In genomic region chr19:41263630-41264295, GRCm38 (mm10) we compare ENCODE assay signal across 8 mouse cellular contexts. TPM values are rescaled to one million over a fixed set of nuclear protein-coding genes. Genes with fewer than 3 reads are reported as not detected.
A peak's percentile ranks its signal among the peaks of the same experiment; 100 is the strongest.
DNase-seq lines count a peak whose midpoint lies in the region; ATAC-seq and TF ChIP-seq lines count a peak whose summit lies in the region.

Gene Tm9sf3, minus strand, starts transcription at chr19:41263997.

- TF ChIP-seq POLR2A in MEL (IDR thresholded peaks at IDR 0.05; ENCODE audit: control insufficient read depth in 1 of 2, insufficient read depth in 1 of 2, low read depth in 1 of 2, low read length in 2 of 2, poor library complexity in 1 of 2), result peak; percentile 85 to 89
- TF ChIP-seq POLR2A in cerebellum, adult 2 months (IDR thresholded peaks at IDR 0.05; ENCODE audit: borderline replicate concordance, insufficient read depth, low read length), result peak; percentile 73

- peak within 1 kb of the TSS; percentile 88 for H3K27ac ChIP-seq in MEL (ENCODE audit: control insufficient read depth, low read depth, low read length)
- peak within 1 kb of the TSS; percentile 88 for H3K27ac ChIP-seq in cerebellum, adult 2 months (ENCODE audit: insufficient read depth, low read length)
- H3K27ac ChIP-seq in lung, postnatal 0 days (ENCODE audit: low read length), result peak within 1 kb of the TSS; percentile 99

- H3K36me3 ChIP-seq in MEL (ENCODE audit: control insufficient read depth in 1 of 2, insufficient read depth in 2 of 2, low read length in 2 of 2), result peaks cover 0 to 32% of the 10 kb centered on the region in 2 experiments; a peak in 2 of 4 replicates
- no peaks in the 10 kb centered on the region for H3K36me3 ChIP-seq in lung, postnatal 0 days (ENCODE audit: insufficient read depth, low read length)

- peaks cover 6 to 16% of the 10 kb centered on the region in 2 experiments for H3K4me1 ChIP-seq in MEL (ENCODE audit: control insufficient read depth in 1 of 2, insufficient read depth in 2 of 2, low read length in 2 of 2)
- peaks cover 11% of the 10 kb centered on the region for H3K4me1 ChIP-seq in cerebellum, adult 2 months (ENCODE audit: control insufficient read depth, insufficient read depth, low read length)
- peaks cover 5% of the 10 kb centered on the region for H3K4me1 ChIP-seq in lung, postnatal 0 days (ENCODE audit: insufficient read depth, low read depth, low read length)

- peak within 1 kb of the TSS; percentile 81 for H3K4me2 ChIP-seq in lung, postnatal 0 days (replicated peaks; ENCODE audit: low read depth, low read length)

- peak within 1 kb of the TSS; percentile 73 to 100 for H3K4me3 ChIP-seq in MEL (ENCODE audit: control insufficient read depth in 1 of 2, insufficient read depth in 1 of 2, low read depth in 2 of 2, low read length in 2 of 2)
- H3K4me3 ChIP-seq in cerebellum, adult 2 months (replicated peaks; ENCODE audit: insufficient read depth, low read depth, low read length), result peak within 1 kb of the TSS; percentile 86
- peak within 1 kb of the TSS; percentile 94 for H3K4me3 ChIP-seq in lung, postnatal 0 days (ENCODE audit: low read depth, low read length)

- no peaks in the 10 kb centered on the region for H3K27me3 ChIP-seq in MEL (ENCODE audit: control insufficient read depth in 1 of 2, insufficient read depth in 2 of 2, low read length in 2 of 2)
- H3K27me3 ChIP-seq in cerebellum, adult 2 months (ENCODE audit: control insufficient read depth, insufficient read depth, low read length), result no peaks in the 10 kb centered on the region
- no peaks in the 10 kb centered on the region for H3K27me3 ChIP-seq in lung, postnatal 0 days (replicated peaks; ENCODE audit: insufficient read depth, low read length)

- peak; percentile 9 to 43; a peak in 1 of 4 replicates for TF ChIP-seq EP300 in MEL (IDR thresholded peaks at IDR 0.05; ENCODE audit: low read depth in 1 of 2, low read length in 2 of 2)
- no peak for TF ChIP-seq EP300 in lung, postnatal 0 days (IDR thresholded peaks at IDR 0.05)

- peaks cover 43% of the 10 kb centered on the region for H3K79me2 ChIP-seq in MEL (ENCODE audit: control insufficient read depth, insufficient read depth, low read length, poor library complexity)

- peak; percentile 50 to 74 for ATAC-seq in hematopoietic stem cell, adult 5-6 weeks (replicated peaks in 1 of 2; ENCODE audit: insufficient read depth in 1 of 2, low FRiP score in 2 of 2, low TSS enrichment in 1 of 2, low read depth in 1 of 2, poor library complexity in 2 of 2, severe bottlenecking in 2 of 2)
- peak; percentile 94 for ATAC-seq in lung, postnatal 0 days

- H3K9me3 ChIP-seq in MEL (replicated peaks; ENCODE audit: insufficient read depth, low read length), result no peaks in the 10 kb centered on the region
- H3K9me3 ChIP-seq in lung, postnatal 0 days (ENCODE audit: low read length), result no peaks in the 10 kb centered on the region

- DNase-seq in MEL (ENCODE audit: low read depth, low spot score), result peak; percentile 88
- peak; percentile 90 to 92 for DNase-seq in cerebellum, adult 2 months
- peak; percentile 72 for DNase-seq in forelimb bud, embryonic 11.5 days (ENCODE audit: low read depth, low spot score)
- DNase-seq in layer of hippocampus, adult 9-11 months, result peak; percentile 91
- DNase-seq in lung, postnatal 0 days (ENCODE audit: low spot score), result peak; percentile 94
- DNase-seq in ovary, postnatal 14 days (ENCODE audit: low spot score), result peak; percentile 76
- DNase-seq in thymus, postnatal 14 days, result peak; percentile 91

- no peak for TF ChIP-seq CTCF in MEL (IDR thresholded peaks at IDR 0.05 in 2 of 3, conservative IDR thresholded peaks at IDR 0.05 in 1 of 3; ENCODE audit: control insufficient read depth in 1 of 3, insufficient read depth in 1 of 3, low read depth in 2 of 3, low read length in 3 of 3, poor library complexity in 1 of 3, severe bottlenecking in 1 of 3)
- TF ChIP-seq CTCF in cerebellum, adult 2 months (IDR thresholded peaks at IDR 0.05; ENCODE audit: borderline replicate concordance, insufficient read depth, low read depth, low read length), result no peak
- no peak for TF ChIP-seq CTCF in lung, postnatal 0 days (IDR thresholded peaks at IDR 0.05)

- under 1% methylated on average over 86 of the region's 98 CpGs for WGBS in cerebellum, adult 2 months
- under 1% methylated on average over 41 of the region's 98 CpGs for WGBS in lung, postnatal 0 days

- H3K9ac ChIP-seq in MEL (ENCODE audit: control insufficient read depth, low read depth, low read length, poor library complexity, severe bottlenecking), result peak within 1 kb of the TSS; percentile 90
- H3K9ac ChIP-seq in lung, postnatal 0 days (replicated peaks; ENCODE audit: low read depth), result peak within 1 kb of the TSS; percentile 94

- no peak for TF ChIP-seq RAD21 in MEL (IDR thresholded peaks at IDR 0.05; ENCODE audit: low read depth, low read length)

TF ChIP-seq in MEL, 35 proteins besides CTCF, POLR2A, EP300 and RAD21:
- TF ChIP-seq ETS1 (IDR thresholded peaks at IDR 0.05; ENCODE audit: low read depth, low read length) (peak; percentile 35; the same call in 1 of the 2 replicates), ZNF384 (IDR thresholded peaks at IDR 0.05; ENCODE audit: low read depth, low read length) (no peak), ZC3H11A (IDR thresholded peaks at IDR 0.05; ENCODE audit: low read depth, low read length) (no peak), MEF2A (IDR thresholded peaks at IDR 0.05; ENCODE audit: extremely low read depth, insufficient replicate concordance, low read depth, low read length, poor library complexity, severe bottlenecking) (no peak), NRF1 (IDR thresholded peaks at IDR 0.05; ENCODE audit: insufficient read depth, low read depth, low read length, poor library complexity, severe bottlenecking) (peak; percentile 65), POLR2AphosphoS2 (IDR thresholded peaks at IDR 0.05; ENCODE audit: low read length) (peak; percentile 38; the same call in 1 of the 2 replicates), POLR2AphosphoS5 (IDR thresholded peaks at IDR 0.05; ENCODE audit: borderline replicate concordance, low read depth, low read length) (no peak), CHD2 (IDR thresholded peaks at IDR 0.05; ENCODE audit: low read length) (no peak), GATA1 (IDR thresholded peaks at IDR 0.05; ENCODE audit: low read depth, low read length) (no peak), SMC3 (IDR thresholded peaks at IDR 0.05; ENCODE audit: low read depth, low read length) (no peak), MAZ (IDR thresholded peaks at IDR 0.05; ENCODE audit: low read depth, low read length) (peak; percentile 82; the same call in 1 of the 2 replicates), MYB (IDR thresholded peaks at IDR 0.05; ENCODE audit: low read depth, low read length) (peak; percentile 66), USF2 (IDR thresholded peaks at IDR 0.05; ENCODE audit: borderline replicate concordance in 1 of 2, insufficient read depth in 1 of 2, low read depth in 1 of 2, low read length in 2 of 2) (no peak), RCOR1 (IDR thresholded peaks at IDR 0.05; ENCODE audit: low read depth, low read length) (no peak), GABPA (IDR thresholded peaks at IDR 0.05; ENCODE audit: low read depth, low read length) (no peak), MAFK (IDR thresholded peaks at IDR 0.05; ENCODE audit: borderline replicate concordance, low read depth, low read length) (no peak), BHLHE40 (IDR thresholded peaks at IDR 0.05; ENCODE audit: borderline replicate concordance, low read depth, low read length) (no peak), UBTF (IDR thresholded peaks at IDR 0.05; ENCODE audit: borderline replicate concordance, insufficient read depth, low read depth, low read length) (no peak), NELFE (IDR thresholded peaks at IDR 0.05; ENCODE audit: low read depth, low read length) (peak; percentile 84), TCF12 (IDR thresholded peaks at IDR 0.05; ENCODE audit: low read depth, low read length) (peak; percentile 76), MYC (IDR thresholded peaks at IDR 0.05; ENCODE audit: low read depth, low read length) (no peak), USF1 (IDR thresholded peaks at IDR 0.05; ENCODE audit: low read depth, low read length) (0 out of 2 replicates have a peak, but pooled peaks have one; percentile 7), ZKSCAN1 (IDR thresholded peaks at IDR 0.05; ENCODE audit: low read depth, low read length) (no peak), JUND (IDR thresholded peaks at IDR 0.05; ENCODE audit: low read depth, low read length) (no peak), SIN3A (IDR thresholded peaks at IDR 0.05; ENCODE audit: low read length) (no peak), HCFC1 (IDR thresholded peaks at IDR 0.05; ENCODE audit: low read depth, low read length) (peak; percentile 69; the same call in 1 of the 2 replicates), ELF1 (IDR thresholded peaks at IDR 0.05; ENCODE audit: low read depth, low read length) (peak; percentile 63), CHD1 (IDR thresholded peaks at IDR 0.05; ENCODE audit: low read depth, low read length) (no peak), TAL1 (IDR thresholded peaks at IDR 0.05; ENCODE audit: low read length) (no peak), MAX (IDR thresholded peaks at IDR 0.05; ENCODE audit: low read length) (no peak; the same call in 1 of the 2 replicates), E2F4 (IDR thresholded peaks at IDR 0.05; ENCODE audit: borderline replicate concordance, low read depth, low read length) (no peak), ZMIZ1 (IDR thresholded peaks at IDR 0.05; ENCODE audit: low read depth, low read length) (peak; percentile 75), KAT2A (conservative IDR thresholded peaks at IDR 0.05; ENCODE audit: low read depth, low read length) (no peak; the same call in 1 of the 2 replicates), MXI1 (IDR thresholded peaks at IDR 0.05; ENCODE audit: low read depth, low read length) (peak; percentile 27; the same call in 1 of the 2 replicates), TBP (IDR thresholded peaks at IDR 0.05; ENCODE audit: low read depth, low read length) (0 out of 2 replicates have a peak, but pooled peaks have one; percentile 9)

RNA-seq across cellular contexts. Expression of gene Tm9sf3, which starts in this region (rescaled TPM):
- total RNA-seq in MEL (2012; rRNA removed), result 114 and 118 TPM in 2 replicates
- 100 to 1,000 TPM in 1 of 2 experiments, 10 to 100 TPM in 1; 34.3 to 103 TPM for polyA plus RNA-seq in MEL (2012; ENCODE audit: insufficient read depth in 1 of 2, insufficient read length in 2 of 2, low read depth in 1 of 2, low replicate concordance in 2 of 2, missing spikeins in 1 of 2)
- polyA plus RNA-seq in cerebellum, adult 2 months (2012; rRNA removed), result 87.4 and 92.8 TPM in 2 replicates
- total RNA-seq in hematopoietic stem cell, adult 5-6 weeks (2017), result 268 and 295 TPM in 2 replicates
- polyA plus RNA-seq in lung, postnatal 0 days (2015; fragmentation: Nextera tagmentation; extraction: Ambion mirVana), result 93.7 and 109 TPM in 2 replicates

Comparison
In these comparisons a context has a peak if more than half of its experiments do, and no peak if none do; other contexts are left out.
1. Peak in every context shown above with its lines: DNase-seq, ATAC-seq, H3K4me3 ChIP-seq and H3K27ac ChIP-seq.